Mouse (Mus musculus) lung, postnatal 0 days (tissue): Measurements from ENCODE around the gene Eid3. TPM values are rescaled to one million over a fixed set of nuclear protein-coding genes. Genes with fewer than 3 reads are reported as not detected.

Experiments used
- ATAC-seq: fragments of 200-750 bp; cut with Nextera tagmentation; 2 replicates; pipeline ENCODE4 v1.8.0; 2017; ENCODE audit warnings: moderate library complexity
- DNase-seq: peaks from one replicate; pipeline ENCODE4 v3.0.0-alpha.2; 2016; ENCODE audit warnings: low spot score
- H3K27ac ChIP-seq: fragments of 300-500 bp; sonication (generic); 2 replicates; pipeline ENCODE4 v1.5.1; 2014; ENCODE audit warnings: antibody characterized with exemption, mild to moderate bottlenecking, low read length, mixed read lengths
- H3K27me3 ChIP-seq: fragments of 300-500 bp; sonication (generic); replicated peaks from 2 replicates; pipeline ENCODE4 v1.6.1; 2014; ENCODE audit warnings: low read length, mixed read lengths; ENCODE audit not compliant: insufficient read depth
- H3K36me3 ChIP-seq: fragments of 300-500 bp; sonication (generic); 2 replicates; pipeline ENCODE4 v1.6.1; 2014; ENCODE audit warnings: low read length, mixed read lengths; ENCODE audit not compliant: insufficient read depth
- H3K4me1 ChIP-seq: fragments of 300-500 bp; sonication (generic); 2 replicates; pipeline ENCODE4 v1.6.1; 2014; ENCODE audit warnings: antibody characterized with exemption, low read depth, low read length, mixed read lengths; ENCODE audit not compliant: insufficient read depth
- H3K4me2 ChIP-seq: fragments of 300-500 bp; sonication (generic); replicated peaks from 2 replicates; pipeline ENCODE4 v1.6.1; 2014; ENCODE audit warnings: low read depth, mild to moderate bottlenecking, low read length, moderate library complexity, mixed read lengths
- H3K4me3 ChIP-seq: fragments of 300-500 bp; sonication (generic); 2 replicates; pipeline ENCODE4 v1.5.1; 2014; ENCODE audit warnings: low read depth, low read length
- H3K9ac ChIP-seq: fragments of 300-500 bp; sonication (generic); replicated peaks from 2 replicates; pipeline ENCODE4 v1.6.1; 2014; ENCODE audit warnings: low read depth, mild to moderate bottlenecking
- H3K9me3 ChIP-seq: fragments of 300-500 bp; sonication (generic); 2 replicates; pipeline ENCODE4 v1.6.1; 2016; ENCODE audit warnings: low read length, mixed read lengths
- CTCF ChIP-seq: IDR thresholded peaks from 2 replicates; pipeline ENCODE4 v1.5.1; 2016; ENCODE audit warnings: antibody characterized with exemption, mild to moderate bottlenecking
- EP300 ChIP-seq: IDR thresholded peaks from 2 replicates; pipeline ENCODE4 v1.6.1; 2016; ENCODE audit warnings: antibody characterized with exemption, mild to moderate bottlenecking, control low read depth
- WGBS: fragments of 180-500 bp; shearing (Covaris S2); extraction: QIAGEN DNeasy Blood & Tissue Kit; methylation state at CpG from one replicate; pipeline ENCODE4 v1.1.7; 2014; 5-methylcytosine and 5-hydroxymethylcytosine counted together
- polyA plus RNA-seq: library from polyadenylated mRNA; unstranded; fragments of >200 nt; fragmentation: Nextera tagmentation; extraction: Ambion mirVana; gene quantifications from 2 replicates; pipeline ENCODE4 v1.2.1, GENCODE M21; 2015

The Eid3 gene
- polyA plus RNA-seq, 1 experiment from 2014 or later = not detected

DNA sequence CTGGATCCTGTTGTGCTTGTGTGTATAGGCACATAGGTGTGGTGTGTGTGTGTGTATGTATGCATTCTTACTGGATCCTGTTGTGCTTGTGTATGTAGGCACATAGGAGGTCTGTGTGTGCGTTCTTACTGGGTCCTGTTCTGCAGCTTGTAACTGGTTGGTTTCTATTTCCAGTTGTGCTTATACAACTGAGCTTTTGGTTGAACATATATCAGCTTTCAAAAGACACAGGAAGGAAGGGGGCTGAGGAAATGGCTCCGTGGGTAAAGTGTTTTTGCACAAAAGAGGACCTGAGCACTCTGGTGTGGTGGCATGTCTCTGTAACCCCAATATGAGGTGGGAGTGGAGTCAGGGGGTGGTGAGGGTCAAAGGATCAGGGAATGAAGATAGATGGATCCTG lies 24.5 kb downstream of the Eid3 start:
- no peak for TF ChIP-seq EP300
- no peak for TF ChIP-seq CTCF
- DNase-seq = no peak
- H3K4me2 ChIP-seq = no peak overlapping the region
- no peak overlapping the region for H3K9ac ChIP-seq
- 59% methylated on average over 2 of the region's 2 CpGs for WGBS
- ATAC-seq = no peak
- H3K4me3 ChIP-seq = no peak overlapping the region
- H3K27ac ChIP-seq = no peak overlapping the region
- H3K36me3 ChIP-seq = 0 out of 2 replicates have a peak, but pooled peaks cover 3% of the 10 kb centered on the region
- no peaks in the 10 kb centered on the region for H3K27me3 ChIP-seq
- H3K9me3 ChIP-seq = no peaks in the 10 kb centered on the region
- 0 out of 2 replicates have a peak, but pooled peaks cover 3% of the 10 kb centered on the region for H3K4me1 ChIP-seq

DNA sequence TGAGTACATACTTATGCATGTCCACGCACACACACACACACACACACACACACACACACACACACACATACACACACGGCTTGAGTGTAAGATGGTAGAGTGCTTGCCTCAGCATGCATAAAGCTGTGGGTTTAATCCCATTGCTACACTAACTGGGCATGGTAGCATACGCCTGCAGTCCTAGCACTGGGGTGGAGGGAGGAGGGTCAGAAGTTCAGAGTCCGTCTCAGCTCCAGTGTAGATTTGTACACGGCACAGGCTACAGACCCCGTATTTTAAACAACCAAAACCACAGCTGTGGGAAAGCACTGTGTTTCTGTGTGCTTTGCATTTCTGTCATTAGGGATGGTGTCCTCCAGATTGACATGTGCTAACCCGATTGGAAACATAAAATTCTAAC lies 25.0 kb downstream of the Eid3 start:
- no peak for ATAC-seq
- 0 out of 2 replicates have a peak, but pooled peaks cover 3% of the 10 kb centered on the region for H3K4me1 ChIP-seq
- 78% methylated on average over 7 of the region's 7 CpGs for WGBS

GRCm38 (mm10) chr10:82892442-82893055 lies 26.1 kb downstream of the Eid3 start:
- ATAC-seq (no peak), DNase-seq (no peak)
- Histone ChIP-seq H3K4me2 (no peak overlapping the region), H3K27ac (no peak overlapping the region), H3K9ac (no peak overlapping the region), H3K27me3 (no peaks in the 10 kb centered on the region), H3K9me3 (no peaks in the 10 kb centered on the region), H3K36me3 (peaks cover 9% of the 10 kb centered on the region; the same call in 1 of the 2 replicates), H3K4me3 (no peak overlapping the region), H3K4me1 (0 out of 2 replicates have a peak, but pooled peaks cover 3% of the 10 kb centered on the region)
- TF ChIP-seq CTCF (no peak), EP300 (no peak)
- WGBS = 89% methylated on average over 9 of the region's 9 CpGs

More for the DNA sequence above, 25.0 kb downstream of the Eid3 start:
- DNase-seq = no peak
- Histone ChIP-seq H3K4me2 (no peak overlapping the region), H3K36me3 (peaks cover 5% of the 10 kb centered on the region; the same call in 1 of the 2 replicates), H3K9me3 (no peaks in the 10 kb centered on the region), H3K4me3 (no peak overlapping the region), H3K27ac (no peak overlapping the region), H3K27me3 (no peaks in the 10 kb centered on the region), H3K9ac (no peak overlapping the region)
- no peak for TF ChIP-seq CTCF
- no peak for TF ChIP-seq EP300

GRCm38 (mm10) chr10:82893872-82894650 lies 27.6 kb downstream of the Eid3 start:
- TF ChIP-seq CTCF = no peak
- TF ChIP-seq EP300 = no peak
- DNase-seq = peak; percentile 15
- Histone ChIP-seq H3K4me3 (no peak overlapping the region), H3K36me3 (peaks cover 13% of the 10 kb centered on the region; the same call in 1 of the 2 replicates), H3K27me3 (no peaks in the 10 kb centered on the region), H3K9ac (no peak overlapping the region), H3K9me3 (no peaks in the 10 kb centered on the region), H3K4me1 (0 out of 2 replicates have a peak, but pooled peaks cover 3% of the 10 kb centered on the region), H3K4me2 (no peak overlapping the region), H3K27ac (no peak overlapping the region)
- no peak for ATAC-seq
- WGBS = 61% methylated on average over 18 of the region's 18 CpGs

- no peak for ATAC-seq
- Histone ChIP-seq H3K36me3 (peaks cover 13% of the 10 kb centered on the region; the same call in 1 of the 2 replicates), H3K4me3 (no peak overlapping the region), H3K27ac (no peak overlapping the region), H3K27me3 (no peaks in the 10 kb centered on the region), H3K4me2 (no peak overlapping the region), H3K9ac (no peak overlapping the region), H3K9me3 (no peaks in the 10 kb centered on the region), H3K4me1 (no peaks in the 10 kb centered on the region)
- no peak for DNase-seq
- 87% methylated on average over 13 of the region's 13 CpGs for WGBS
- TF ChIP-seq EP300 = no peak
- TF ChIP-seq CTCF = no peak
Observed at GRCm38 (mm10) chr10:82897936-82898335, 31.5 kb downstream of the Eid3 start.

DNA sequence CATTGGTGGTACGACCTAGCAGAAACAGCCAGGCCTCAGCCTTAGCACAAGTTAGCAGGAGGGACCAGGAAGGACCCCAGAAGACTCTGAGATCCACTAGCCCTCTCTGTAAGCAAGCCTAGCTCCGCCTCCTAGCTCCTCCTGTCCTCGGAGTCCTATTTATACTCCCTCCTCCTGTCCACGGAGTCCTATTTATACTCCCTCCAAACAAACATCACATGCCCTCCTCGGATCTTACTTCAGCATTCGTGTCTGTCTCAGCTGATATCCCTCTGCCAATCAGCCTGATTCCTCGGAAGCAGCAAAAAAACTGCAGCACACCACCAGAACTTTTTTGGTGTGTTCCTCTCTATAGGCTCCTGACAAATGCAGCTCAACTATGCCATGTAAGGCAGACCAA lies 32.5 kb downstream of the Eid3 start:
- DNase-seq (peak; percentile 22), ATAC-seq (no peak)
- Histone ChIP-seq H3K36me3 (peaks cover 13% of the 10 kb centered on the region; the same call in 1 of the 2 replicates), H3K4me3 (no peak overlapping the region), H3K27ac (no peak overlapping the region), H3K9me3 (no peaks in the 10 kb centered on the region), H3K9ac (no peak overlapping the region), H3K27me3 (no peaks in the 10 kb centered on the region), H3K4me1 (no peaks in the 10 kb centered on the region), H3K4me2 (no peak overlapping the region)
- 30% methylated on average over 7 of the region's 7 CpGs for WGBS
- TF ChIP-seq EP300 (no peak), CTCF (no peak)
